Mouse (Mus musculus): ENCODE measurements at regions not wholly inside any gene's neighbourhood (a gene's known extent, or its start where the extent isn't known, plus 50 kb on each side); places are given as distances from the start of the nearest gene placed in this dataset.

DNA sequence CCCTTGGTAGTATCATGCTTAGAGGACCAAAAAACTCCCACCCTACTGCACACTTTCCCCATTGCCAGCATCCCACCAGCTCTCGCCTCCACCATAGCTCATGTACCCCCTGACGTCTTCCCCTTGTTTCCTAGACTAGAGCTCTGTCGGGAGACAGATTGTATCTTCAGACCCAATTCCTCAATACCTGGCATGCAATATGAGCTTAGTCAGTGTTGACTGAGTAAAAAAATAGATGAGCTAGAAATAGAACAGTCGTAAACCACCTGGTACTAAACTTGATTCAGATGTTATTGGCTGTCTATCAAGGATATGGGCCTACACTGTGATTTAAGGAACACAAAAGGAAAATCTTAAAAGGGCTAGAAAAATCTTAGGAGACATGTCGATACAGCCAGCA, 215.1 kb upstream of the Noct start:
- 94% methylated on average over 5 of the region's 5 CpGs for WGBS
- no peak for DNase-seq
- no peaks in the 10 kb centered on the region for H3K27me3 ChIP-seq (ENCODE audit: control insufficient read depth, insufficient read depth, low read length)
- H3K4me3 ChIP-seq (ENCODE audit: control insufficient read depth, insufficient read depth, low read length), result no peak overlapping the region
- H3K27ac ChIP-seq (ENCODE audit: control insufficient read depth, insufficient read depth, low read length), result no peak overlapping the region
- no peaks in the 10 kb centered on the region for H3K36me3 ChIP-seq (ENCODE audit: control insufficient read depth, insufficient read depth, low read length)
- H3K4me1 ChIP-seq (replicated peaks; ENCODE audit: control insufficient read depth, insufficient read depth, low read length), result no peaks in the 10 kb centered on the region
- no peak for TF ChIP-seq POLR2A (IDR thresholded peaks at IDR 0.05; ENCODE audit: control insufficient read depth, extremely low read depth, insufficient read depth, low read length, poor library complexity)
- no peak for TF ChIP-seq CTCF (IDR thresholded peaks at IDR 0.05; ENCODE audit: borderline replicate concordance, control insufficient read depth, extremely low read depth, insufficient read depth, low read length, poor library complexity)

DNA sequence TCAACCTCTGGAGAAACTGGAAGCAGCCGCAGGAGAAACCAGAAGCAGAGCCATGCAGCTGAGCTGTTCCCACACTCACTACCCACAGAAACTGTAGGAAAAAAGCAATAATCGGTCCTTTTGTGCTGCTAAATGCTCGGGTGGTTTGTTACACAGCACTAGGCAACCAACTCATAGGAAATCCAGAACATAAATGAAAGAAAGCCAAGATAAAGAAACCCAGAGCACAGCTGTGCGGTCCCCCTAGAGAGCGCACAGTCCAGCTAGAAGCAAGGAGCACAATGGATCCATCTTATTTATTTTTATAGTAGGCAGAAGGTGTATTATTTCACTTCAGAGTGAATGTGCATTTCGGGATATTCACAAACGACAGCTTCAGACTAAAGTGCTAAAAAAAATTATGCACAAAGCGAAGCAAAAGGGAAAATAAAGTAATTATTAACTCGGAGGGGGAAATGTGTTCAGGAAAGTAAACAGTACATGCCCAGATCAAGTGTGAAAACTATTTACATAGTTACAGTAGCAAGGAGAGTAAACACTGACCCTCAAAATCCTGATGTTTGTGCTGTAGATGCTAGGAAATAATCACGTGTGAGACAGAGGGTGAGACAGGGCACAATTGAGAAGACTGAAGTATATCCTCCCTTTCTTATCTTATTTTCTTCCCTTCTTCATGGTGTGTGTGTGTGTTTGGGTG, 204.4 kb upstream of the Noct start:
- Histone ChIP-seq H3K27me3 (ENCODE audit: control insufficient read depth, insufficient read depth, low read length) (no peaks in the 10 kb centered on the region), H3K36me3 (ENCODE audit: control insufficient read depth, insufficient read depth, low read length) (no peaks in the 10 kb centered on the region), H3K4me3 (ENCODE audit: control insufficient read depth, insufficient read depth, low read length) (no peak overlapping the region), H3K27ac (ENCODE audit: control insufficient read depth, insufficient read depth, low read length) (no peak overlapping the region), H3K4me1 (replicated peaks; ENCODE audit: control insufficient read depth, insufficient read depth, low read length) (no peaks in the 10 kb centered on the region)
- DNase-seq, result no peak
- TF ChIP-seq POLR2A (IDR thresholded peaks at IDR 0.05; ENCODE audit: control insufficient read depth, extremely low read depth, insufficient read depth, low read length, poor library complexity), result no peak
- no peak for TF ChIP-seq CTCF (IDR thresholded peaks at IDR 0.05; ENCODE audit: borderline replicate concordance, control insufficient read depth, extremely low read depth, insufficient read depth, low read length, poor library complexity)
- WGBS, result 82% methylated on average over 10 of the region's 10 CpGs

- Histone ChIP-seq H3K36me3 (ENCODE audit: control insufficient read depth, insufficient read depth, low read length) (no peaks in the 10 kb centered on the region), H3K27me3 (ENCODE audit: control insufficient read depth, insufficient read depth, low read length) (no peaks in the 10 kb centered on the region), H3K4me1 (replicated peaks; ENCODE audit: control insufficient read depth, insufficient read depth, low read length) (no peaks in the 10 kb centered on the region), H3K4me3 (ENCODE audit: control insufficient read depth, insufficient read depth, low read length) (no peak overlapping the region), H3K27ac (ENCODE audit: control insufficient read depth, insufficient read depth, low read length) (no peak overlapping the region)
- WGBS, result 87% methylated on average over 6 of the region's 6 CpGs
- DNase-seq, result no peak
- TF ChIP-seq POLR2A (IDR thresholded peaks at IDR 0.05; ENCODE audit: control insufficient read depth, extremely low read depth, insufficient read depth, low read length, poor library complexity) (no peak), CTCF (IDR thresholded peaks at IDR 0.05; ENCODE audit: borderline replicate concordance, control insufficient read depth, extremely low read depth, insufficient read depth, low read length, poor library complexity) (no peak)
Measured at GRCm38 (mm10) chr3:51024655-51025054, 199.6 kb upstream of the Noct start.

DNA sequence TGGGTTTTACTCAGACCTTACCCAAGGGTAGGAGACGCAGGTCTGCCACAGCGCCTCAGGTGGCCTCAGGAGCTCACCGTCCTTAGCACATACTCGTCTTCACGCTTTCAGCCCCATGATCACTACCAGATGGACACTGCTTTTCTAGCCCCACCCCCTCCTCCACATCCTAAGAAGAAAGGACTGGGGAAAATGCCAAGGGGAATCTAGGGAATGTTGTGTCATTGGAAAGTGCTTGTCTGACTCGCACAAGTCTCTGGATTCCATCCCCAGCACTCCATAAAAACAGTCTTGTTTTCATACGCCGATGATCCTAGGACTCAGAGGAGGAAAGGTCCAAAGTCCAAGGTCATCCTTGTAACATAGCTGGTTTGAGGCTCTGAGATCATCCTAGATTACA, 192.4 kb upstream of the Noct start:
- no peaks in the 10 kb centered on the region for H3K4me1 ChIP-seq (replicated peaks; ENCODE audit: control insufficient read depth, insufficient read depth, low read length)
- H3K27ac ChIP-seq (ENCODE audit: control insufficient read depth, insufficient read depth, low read length), result no peak overlapping the region
- TF ChIP-seq POLR2A (IDR thresholded peaks at IDR 0.05; ENCODE audit: control insufficient read depth, extremely low read depth, insufficient read depth, low read length, poor library complexity), result no peak
- no peak for TF ChIP-seq CTCF (IDR thresholded peaks at IDR 0.05; ENCODE audit: borderline replicate concordance, control insufficient read depth, extremely low read depth, insufficient read depth, low read length, poor library complexity)
- 93% methylated on average over 8 of the region's 8 CpGs for WGBS
- H3K27me3 ChIP-seq (ENCODE audit: control insufficient read depth, insufficient read depth, low read length), result no peaks in the 10 kb centered on the region
- H3K36me3 ChIP-seq (ENCODE audit: control insufficient read depth, insufficient read depth, low read length), result no peaks in the 10 kb centered on the region
- no peak for DNase-seq
- no peak overlapping the region for H3K4me3 ChIP-seq (ENCODE audit: control insufficient read depth, insufficient read depth, low read length)

DNA sequence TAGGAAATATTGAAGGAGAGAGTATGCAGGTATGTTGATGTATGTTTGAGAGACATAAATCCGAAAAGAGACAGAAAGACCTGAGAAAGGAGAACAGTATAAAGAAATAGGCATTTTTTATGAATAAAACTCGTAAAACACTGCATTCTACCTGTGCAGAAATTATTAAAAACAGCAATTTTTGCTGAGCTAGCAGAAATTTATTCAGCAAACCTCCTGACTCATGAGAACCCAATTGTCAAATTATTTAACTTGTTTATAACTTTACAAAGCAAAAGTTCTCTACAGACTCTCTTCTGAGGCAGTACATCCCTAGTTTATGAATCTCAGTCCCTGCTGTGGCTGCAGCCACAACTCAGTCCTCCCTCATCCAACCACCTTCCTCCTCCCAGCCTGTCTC, 191.0 kb upstream of the Noct start:
- Histone ChIP-seq H3K4me3 (ENCODE audit: control insufficient read depth, insufficient read depth, low read length) (no peak overlapping the region), H3K27ac (ENCODE audit: control insufficient read depth, insufficient read depth, low read length) (no peak overlapping the region), H3K36me3 (ENCODE audit: control insufficient read depth, insufficient read depth, low read length) (no peaks in the 10 kb centered on the region), H3K27me3 (ENCODE audit: control insufficient read depth, insufficient read depth, low read length) (no peaks in the 10 kb centered on the region), H3K4me1 (replicated peaks; ENCODE audit: control insufficient read depth, insufficient read depth, low read length) (no peaks in the 10 kb centered on the region)
- TF ChIP-seq CTCF (IDR thresholded peaks at IDR 0.05; ENCODE audit: borderline replicate concordance, control insufficient read depth, extremely low read depth, insufficient read depth, low read length, poor library complexity) (no peak), POLR2A (IDR thresholded peaks at IDR 0.05; ENCODE audit: control insufficient read depth, extremely low read depth, insufficient read depth, low read length, poor library complexity) (no peak)
- no peak for DNase-seq
- 91% methylated on average over 2 of the region's 2 CpGs for WGBS

GRCm38 (mm10) chr3:51036700-51037306, 187.4 kb upstream of the Noct start:
- Histone ChIP-seq H3K4me1 (replicated peaks; ENCODE audit: control insufficient read depth, insufficient read depth, low read length) (no peaks in the 10 kb centered on the region), H3K27me3 (ENCODE audit: control insufficient read depth, insufficient read depth, low read length) (no peaks in the 10 kb centered on the region), H3K4me3 (ENCODE audit: control insufficient read depth, insufficient read depth, low read length) (no peak overlapping the region), H3K36me3 (ENCODE audit: control insufficient read depth, insufficient read depth, low read length) (no peaks in the 10 kb centered on the region), H3K27ac (ENCODE audit: control insufficient read depth, insufficient read depth, low read length) (no peak overlapping the region)
- WGBS, result 80% methylated on average over 17 of the region's 17 CpGs
- TF ChIP-seq POLR2A (IDR thresholded peaks at IDR 0.05; ENCODE audit: control insufficient read depth, extremely low read depth, insufficient read depth, low read length, poor library complexity) (no peak), CTCF (IDR thresholded peaks at IDR 0.05; ENCODE audit: borderline replicate concordance, control insufficient read depth, extremely low read depth, insufficient read depth, low read length, poor library complexity) (no peak)
- no peak for DNase-seq

Measured in thymus, adult 2 months (tissue).